Comparison of ENCODE assay signal across 28 mouse cellular contexts in the genomic region with DNA sequence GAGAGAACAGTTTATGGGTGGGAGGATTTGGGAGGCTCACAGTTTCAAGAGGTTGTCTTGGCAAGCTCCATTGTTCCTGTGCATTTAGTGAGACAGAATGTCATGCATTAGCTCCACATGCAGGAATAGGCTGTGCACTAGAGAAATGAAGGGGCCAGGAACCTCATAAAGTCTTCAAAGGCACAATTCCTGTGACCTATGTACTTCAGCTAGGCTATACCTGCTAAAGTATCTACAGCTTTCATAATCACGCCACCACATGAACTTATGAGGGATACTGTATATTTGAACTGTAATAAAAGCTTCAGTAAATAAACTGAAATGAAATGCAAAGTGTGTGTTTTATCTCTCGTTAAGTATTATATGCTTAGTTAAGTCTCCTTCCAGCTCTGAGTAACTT.
"Had no signal": no experiment of that assay in that cellular context is flagged by ENCODE, and none has a peak within 500 bp of the region (broad histone marks: within the 10 kb centered on the region; RNA-seq: fewer than 3 reads in every experiment).

No protein-coding gene starts in this region.

- H3K4me3 ChIP-seq: embryonic facial prominence, embryonic 10.5 days; embryonic facial prominence, embryonic 12.5 days; embryonic facial prominence, embryonic 13.5 days; embryonic facial prominence, embryonic 15.5 days; erythroblast, embryonic 14.5 days; forebrain, embryonic 10.5 days; forebrain, embryonic 12.5 days; forebrain, embryonic 13.5 days; forebrain, embryonic 15.5 days; gastrocnemius, adult 2 months had no signal

- DNase-seq: cerebellum, adult 18-20 months; cerebellum, adult 2 months; cerebellum, adult 8-10 months; cerebellum, adult 9-10 months; cerebellum, adult 9-11 months; cerebellum, postnatal 10 days; cerebellum, postnatal 14 days; cerebellum, postnatal 25 days; cerebellum, postnatal 36 days; embryo, embryonic 11 days; forebrain, postnatal 0 days; gastrocnemius, adult 2 months; gastrocnemius, postnatal 10 days; gastrocnemius, postnatal 14 days; gastrocnemius, postnatal 25 days; gastrocnemius, postnatal 36 days; heart, adult 11 months had no signal

- H3K4me1 ChIP-seq: embryonic facial prominence, embryonic 10.5 days; embryonic facial prominence, embryonic 12.5 days; embryonic facial prominence, embryonic 15.5 days; forebrain, embryonic 10.5 days; forebrain, embryonic 12.5 days; forebrain, embryonic 13.5 days had no signal

- H3K4me2 ChIP-seq: embryonic facial prominence, embryonic 12.5 days; embryonic facial prominence, embryonic 13.5 days; embryonic facial prominence, embryonic 15.5 days; forebrain, embryonic 12.5 days; forebrain, embryonic 13.5 days; forebrain, embryonic 15.5 days had no signal

- H3K27me3 ChIP-seq: embryonic facial prominence, embryonic 12.5 days; embryonic facial prominence, embryonic 13.5 days; embryonic facial prominence, embryonic 15.5 days; forebrain, embryonic 12.5 days; forebrain, embryonic 13.5 days; forebrain, embryonic 15.5 days had no signal

- H3K9ac ChIP-seq: embryonic facial prominence, embryonic 12.5 days; embryonic facial prominence, embryonic 13.5 days; embryonic facial prominence, embryonic 15.5 days; forebrain, embryonic 12.5 days; forebrain, embryonic 13.5 days; forebrain, embryonic 15.5 days; forebrain, postnatal 0 days had no signal

- H3K36me3 ChIP-seq: embryonic facial prominence, embryonic 10.5 days; embryonic facial prominence, embryonic 12.5 days; embryonic facial prominence, embryonic 13.5 days; embryonic facial prominence, embryonic 15.5 days; forebrain, embryonic 10.5 days; forebrain, embryonic 12.5 days; forebrain, embryonic 15.5 days had no signal

- H3K27ac ChIP-seq: embryonic facial prominence, embryonic 10.5 days; embryonic facial prominence, embryonic 12.5 days; embryonic facial prominence, embryonic 13.5 days; embryonic facial prominence, embryonic 15.5 days; forebrain, embryonic 10.5 days; forebrain, embryonic 12.5 days; forebrain, embryonic 13.5 days; forebrain, embryonic 15.5 days; gastrocnemius, adult 2 months had no signal

- H3K9me3 ChIP-seq: embryonic facial prominence, embryonic 10.5 days; embryonic facial prominence, embryonic 12.5 days; embryonic facial prominence, embryonic 13.5 days; embryonic facial prominence, embryonic 15.5 days; forebrain, embryonic 10.5 days; forebrain, embryonic 12.5 days; forebrain, embryonic 13.5 days; forebrain, embryonic 15.5 days had no signal

- ATAC-seq: forebrain, embryonic 13.5 days; forebrain, embryonic 14.5 days; forebrain, embryonic 15.5 days; forebrain, embryonic 16.5 days had no signal
